Mouse (Mus musculus): ENCODE data around the gene Emx1.
"Not testable (repeated sequence)": the region's sequence is repeated elsewhere in the genome, so short reads cannot be mapped to it uniquely, and the experiment has no call there.

The Emx1 gene

GRCm38 (mm10) chr6:85187340-85188211 lies at the start of gene Emx1:
Emx1 (plus strand) TSS chr6:85187438.
- peak; percentile 88 for DNase-seq

- no peak for DNase-seq
These were observed 47.7 kb upstream of the Emx1 start for GRCm38 (mm10) chr6:85139534-85139933.

DNA sequence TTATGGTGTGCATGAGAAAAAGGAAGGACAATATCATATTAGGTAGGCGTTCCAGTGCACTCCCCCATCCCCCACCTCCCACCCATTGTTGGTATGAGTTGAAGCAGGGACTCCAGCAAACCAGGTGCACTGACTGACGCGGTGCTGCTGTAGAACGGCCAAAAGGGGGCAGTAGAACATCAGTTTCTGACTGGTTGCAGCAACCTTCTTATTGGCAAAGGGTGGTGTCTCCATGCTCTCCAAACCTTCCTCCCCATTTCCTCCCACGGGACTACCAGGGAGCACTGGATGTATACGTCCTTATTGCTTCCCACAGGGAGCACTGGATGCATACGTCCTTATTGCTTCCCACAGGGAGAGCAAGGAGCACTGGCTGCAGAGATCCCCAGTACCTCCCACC lies 46.2 kb upstream of the Emx1 start:
- peak; percentile 52 for DNase-seq

GRCm38 (mm10) chr6:85144466-85144865 lies 42.8 kb upstream of the Emx1 start:
- no peak for DNase-seq

DNA sequence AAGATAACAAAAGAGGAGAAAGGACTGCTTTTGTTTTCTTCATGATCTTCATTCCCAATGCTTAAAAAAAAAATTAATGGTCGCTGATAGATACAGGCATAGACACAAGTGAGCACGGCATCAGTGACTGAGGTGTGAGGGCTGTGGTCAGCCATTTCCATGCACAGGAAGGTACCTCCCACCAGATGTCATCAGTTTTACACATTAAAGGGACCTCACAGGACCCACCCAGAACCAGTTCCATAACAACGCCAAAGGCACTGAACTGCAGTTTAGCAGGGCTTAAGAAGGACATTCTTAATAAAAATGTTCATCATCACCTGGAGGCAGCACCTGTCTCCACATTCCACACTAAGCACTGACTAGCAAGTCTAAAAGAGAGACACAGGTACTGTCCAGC lies 39.6 kb upstream of the Emx1 start:
- no peak for DNase-seq

DNA sequence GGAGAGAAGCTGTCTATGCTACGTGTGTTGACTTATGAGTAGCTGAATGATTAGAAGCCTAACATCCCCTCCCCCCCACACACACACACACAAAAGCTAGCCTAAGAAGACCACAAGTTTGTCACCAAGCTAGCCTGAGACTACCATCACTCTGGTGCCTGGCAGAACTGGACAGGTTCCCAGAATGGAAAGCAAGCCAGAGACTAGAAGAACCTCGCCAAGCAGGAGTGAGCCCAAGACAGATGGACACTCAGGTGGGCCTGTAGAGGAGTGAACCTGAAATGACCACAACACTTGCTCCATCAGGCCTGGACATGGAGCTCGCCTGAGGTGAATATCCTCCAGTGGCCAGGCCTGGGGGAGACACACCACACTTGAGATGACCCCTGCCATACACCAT lies 36.9 kb upstream of the Emx1 start:
- DNase-seq: no peak

- peak; percentile 82 for DNase-seq
These were observed 33.2 kb upstream of the Emx1 start for GRCm38 (mm10) chr6:85153970-85154540.

DNA sequence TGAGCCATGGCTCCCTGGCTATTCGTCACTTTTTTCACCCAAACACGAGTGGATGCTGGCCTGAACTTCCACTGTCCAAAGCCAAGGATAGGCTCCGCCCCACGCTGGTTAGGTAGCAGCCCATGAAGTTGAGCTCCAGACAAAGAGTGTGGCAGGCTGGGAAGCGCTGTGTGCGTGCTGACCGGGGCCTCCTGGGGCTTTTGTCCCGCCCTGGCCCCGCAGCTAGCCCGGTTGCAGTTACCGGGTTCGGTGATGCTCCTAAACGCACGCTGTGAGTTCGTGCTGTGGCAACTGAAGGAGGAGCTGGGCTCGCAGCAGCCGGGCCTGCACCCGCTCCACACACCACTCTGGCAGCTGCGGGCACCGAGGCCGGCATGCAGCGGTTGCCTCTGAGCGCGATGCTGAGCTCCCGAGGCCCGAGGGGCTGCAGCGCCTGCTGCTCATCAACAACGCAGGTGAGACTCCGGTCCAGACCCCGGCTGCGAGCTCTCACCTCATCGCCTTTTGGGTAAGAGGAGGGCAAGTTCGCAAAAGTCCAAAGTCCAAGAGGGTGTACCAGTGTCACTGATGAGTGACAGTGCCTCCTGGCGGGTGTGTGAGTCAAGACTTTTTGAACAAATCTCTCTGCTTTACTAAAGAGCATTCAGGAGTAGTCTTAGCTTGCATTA lies 32.2 kb upstream of the Emx1 start:
- peak; percentile 67 for DNase-seq

DNA sequence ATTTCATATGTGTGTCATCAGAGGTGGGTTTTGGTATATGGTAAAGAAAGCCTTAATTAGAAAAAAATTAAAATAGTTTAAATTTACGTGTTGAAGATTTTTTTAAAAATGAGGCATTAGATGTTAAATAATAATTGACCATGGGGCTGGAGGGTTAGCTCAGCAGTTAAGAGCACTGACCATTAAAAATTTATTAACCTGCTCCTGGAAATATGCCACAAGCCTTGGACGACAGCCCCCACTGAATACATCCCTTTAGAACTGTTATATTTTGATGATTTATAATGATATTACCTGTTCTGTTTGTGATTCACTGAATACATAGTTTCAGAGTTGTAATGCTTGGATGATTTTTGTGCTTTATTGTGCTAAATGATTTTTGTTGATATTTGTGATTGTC lies 30.7 kb upstream of the Emx1 start:
- not testable (repeated sequence) for DNase-seq

DNA sequence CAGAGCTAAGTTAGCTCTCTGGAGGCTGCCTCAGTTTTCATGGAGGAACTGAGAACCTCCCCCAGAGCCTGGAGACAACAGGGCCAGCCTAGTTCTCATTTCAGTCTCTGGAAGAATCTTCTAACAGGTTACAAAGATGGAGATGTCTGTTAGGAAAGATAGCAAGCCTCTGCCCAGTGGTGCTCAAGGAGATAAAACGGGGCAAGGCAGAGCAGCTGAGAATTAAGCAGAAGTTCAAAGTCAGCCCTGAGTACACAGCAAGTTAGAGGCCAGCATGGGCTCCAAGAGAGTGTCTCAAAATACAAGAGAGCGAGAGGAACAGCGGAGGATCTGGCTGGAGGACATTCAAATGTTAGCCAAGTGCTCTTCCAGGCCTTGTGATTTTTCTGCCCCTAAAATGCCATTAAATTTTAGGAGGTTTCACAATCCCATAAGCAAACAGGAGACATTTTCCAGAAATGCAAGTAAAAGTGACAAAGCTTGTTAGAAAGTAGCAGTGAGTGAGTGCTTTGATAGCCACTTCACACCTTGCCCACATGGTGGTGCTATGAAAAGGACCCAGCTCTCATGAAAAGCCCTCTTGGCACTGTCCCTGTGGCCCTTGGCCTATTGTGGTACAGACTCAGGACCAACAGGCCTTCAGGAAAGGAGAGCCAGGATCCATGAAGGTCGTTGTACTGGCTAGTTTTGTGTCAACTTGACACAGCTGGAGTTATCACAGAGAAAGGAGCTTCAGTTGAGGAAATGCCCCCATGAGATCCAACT lies 29.0 kb upstream of the Emx1 start:
- peak; percentile 51 for DNase-seq

DNA sequence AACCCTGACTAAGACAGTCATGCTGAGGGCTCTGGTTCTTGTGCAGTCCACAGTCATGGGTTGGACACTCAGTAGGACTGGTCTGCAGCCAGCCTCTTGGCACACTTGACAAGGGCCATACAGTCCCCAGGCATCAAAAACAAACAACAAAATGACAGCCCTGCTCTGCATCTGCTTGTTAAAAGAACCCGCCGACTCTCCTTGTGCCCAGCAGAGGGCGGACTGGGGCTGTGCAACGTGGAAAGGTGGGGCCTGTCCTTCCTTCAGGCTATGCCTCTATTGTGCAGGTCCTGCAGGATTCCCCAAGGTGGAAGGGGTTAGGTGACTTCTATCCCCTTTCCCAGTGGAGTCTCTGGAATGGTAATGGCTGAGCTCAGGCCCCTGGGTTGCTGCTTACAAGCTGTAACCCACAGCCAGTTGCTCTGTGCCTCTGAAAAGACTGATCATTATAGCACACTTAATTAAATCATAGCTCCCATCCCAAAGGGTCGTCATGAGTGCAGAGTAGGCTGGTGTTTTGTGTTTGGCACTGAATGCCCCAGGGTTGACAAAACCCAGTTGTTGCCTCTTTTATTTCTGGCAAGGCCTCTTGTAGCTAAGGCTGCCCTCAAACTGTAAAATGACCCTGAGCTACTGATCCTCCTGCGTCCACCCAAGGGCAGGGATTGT lies 28.0 kb upstream of the Emx1 start:
- peak; percentile 42 for DNase-seq

DNA sequence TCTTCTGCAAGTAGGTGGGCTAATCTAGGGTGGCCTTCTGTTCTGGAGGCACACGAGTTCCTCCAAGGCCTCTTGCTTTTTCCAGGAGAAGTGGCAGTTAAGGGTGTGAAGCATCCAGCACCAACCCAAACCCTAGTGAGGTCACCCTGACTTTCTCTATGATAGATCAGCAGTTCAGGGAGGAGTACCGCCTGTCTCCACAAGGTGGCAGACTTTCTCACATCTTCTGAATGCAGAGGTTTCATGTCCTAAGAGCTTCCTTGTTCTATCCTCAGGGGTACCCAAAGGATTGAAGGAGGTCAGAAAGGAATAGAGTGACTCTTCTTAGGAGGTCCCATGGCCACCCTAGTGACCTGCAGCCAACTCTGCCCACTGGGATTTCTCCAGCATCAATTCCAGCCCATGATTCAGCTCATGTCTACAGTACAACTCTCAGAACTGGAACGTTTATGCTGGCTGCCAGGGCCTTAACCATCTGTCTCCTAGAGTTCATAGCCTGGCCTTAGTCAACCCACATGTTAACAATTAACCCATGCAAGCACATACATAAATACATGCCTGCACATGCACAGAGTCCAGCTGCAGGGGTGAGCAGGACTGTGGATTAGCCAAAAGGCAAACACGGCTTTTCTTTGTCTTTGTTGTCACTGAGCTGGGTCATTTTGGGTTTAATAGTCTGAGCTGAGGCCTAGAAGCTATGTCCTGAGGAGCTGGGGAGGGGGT lies 26.9 kb upstream of the Emx1 start:
- peak; percentile 75 for DNase-seq

DNA sequence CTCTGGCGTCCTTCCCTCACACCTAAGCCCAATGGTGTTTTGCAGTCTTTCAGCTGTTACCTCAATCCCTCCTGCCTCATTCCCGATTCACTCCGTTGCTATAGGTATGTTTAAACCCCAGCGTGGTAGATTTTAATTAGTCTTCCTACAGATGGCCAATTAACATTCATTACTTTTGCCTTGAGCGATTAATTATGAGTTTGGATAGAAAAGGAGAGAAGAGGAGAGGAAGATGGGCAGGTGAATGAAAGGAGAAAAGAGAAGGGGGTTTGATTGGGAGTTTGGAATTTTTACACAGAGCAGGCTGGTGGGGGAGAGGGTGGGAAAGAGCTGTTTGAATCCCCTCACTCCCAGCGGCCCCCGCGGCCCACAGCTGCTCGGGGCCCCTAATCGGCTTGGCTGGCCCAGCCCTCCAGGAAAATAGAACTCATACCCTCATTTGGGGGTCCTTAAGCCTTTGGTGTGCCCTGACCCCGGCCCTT lies 21.8 kb upstream of the Emx1 start:
- no peak for DNase-seq

- DNase-seq: no peak
These were observed 7.7 kb upstream of the Emx1 start for GRCm38 (mm10) chr6:85179569-85179968.

GRCm38 (mm10) chr6:85180036-85180435 lies 7.2 kb upstream of the Emx1 start:
- DNase-seq: peak; percentile 84

GRCm38 (mm10) chr6:85183951-85184350 lies 3.3 kb upstream of the Emx1 start:
- DNase-seq: no peak

DNA sequence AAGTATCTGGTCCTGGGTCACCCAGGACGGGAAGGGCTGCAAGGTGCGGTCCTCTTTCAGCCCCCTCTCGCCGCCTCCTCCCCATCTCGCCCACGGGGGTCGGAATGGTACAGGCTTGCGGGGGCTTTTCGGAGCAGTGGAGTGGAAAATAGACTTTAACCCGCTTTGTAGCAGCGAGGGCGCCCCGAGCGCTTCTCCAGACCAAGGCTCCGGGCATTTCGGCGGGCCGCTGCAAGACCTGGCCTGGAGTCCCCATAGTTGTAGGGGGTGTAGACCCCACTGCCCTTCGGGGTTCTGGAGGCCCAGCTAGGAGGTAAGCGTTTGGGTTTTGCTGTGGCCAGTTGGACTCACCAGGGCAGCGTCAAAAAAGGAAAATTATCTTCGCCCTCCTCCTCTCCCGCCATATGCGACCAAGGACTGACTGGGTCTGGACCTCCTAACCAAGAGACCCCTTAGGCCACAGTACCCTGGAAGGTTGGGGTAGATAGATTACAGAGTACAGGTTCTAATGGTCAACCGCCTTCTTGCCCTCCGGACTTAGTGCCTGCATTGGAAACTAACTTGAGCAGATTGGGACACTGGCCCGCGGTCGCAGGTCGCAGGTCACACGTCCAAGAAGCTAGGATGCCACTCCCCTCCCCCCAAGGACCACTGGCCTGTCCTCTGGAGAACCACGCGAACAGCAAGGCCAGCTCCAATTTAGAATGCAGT lies 1.1 kb upstream of the Emx1 start:
- DNase-seq: peak; percentile 75

GRCm38 (mm10) chr6:85186744-85187059 lies 536 bp upstream of the Emx1 start:
- no peak for DNase-seq

DNA sequence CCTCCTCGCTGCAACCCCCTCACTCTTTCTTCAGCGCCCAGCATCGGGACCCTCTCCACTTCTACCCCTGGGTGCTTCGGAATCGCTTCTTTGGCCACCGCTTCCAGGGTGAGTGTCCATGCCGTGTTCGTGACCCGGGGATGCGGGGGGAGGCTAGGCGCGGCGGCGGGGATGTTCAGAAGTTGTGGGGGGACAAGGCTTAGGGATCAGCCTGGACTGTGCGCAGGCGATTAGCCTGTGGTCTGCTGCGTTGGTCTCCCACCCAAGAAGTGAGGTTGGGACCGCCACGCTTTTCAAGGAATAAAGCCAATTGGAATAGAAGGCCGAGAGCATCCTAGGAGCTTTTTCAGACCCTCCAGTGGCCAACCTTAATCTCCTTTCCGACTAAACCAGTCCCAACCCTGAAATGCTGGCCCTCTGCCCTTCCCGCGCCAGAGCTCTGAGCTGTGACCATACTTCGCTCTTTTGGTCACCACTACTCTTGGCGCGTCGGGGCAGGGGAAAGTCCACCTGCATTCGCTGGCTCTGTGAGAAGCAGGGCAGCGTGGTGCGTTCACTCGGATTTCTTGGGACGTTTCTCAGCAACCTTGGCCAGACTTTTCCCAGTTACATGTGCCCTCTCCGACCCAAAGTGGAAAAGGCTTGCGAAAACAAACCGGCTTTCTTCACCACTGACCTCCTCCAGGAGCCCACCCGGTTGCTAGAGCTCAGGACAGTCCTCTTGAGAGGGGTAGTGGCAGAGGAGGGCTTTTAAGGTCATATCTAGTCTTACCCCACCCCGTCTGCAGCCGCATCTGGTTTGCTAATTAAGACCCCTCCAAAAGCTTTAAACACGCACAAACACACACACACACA lies 1.2 kb downstream of the Emx1 start:
- DNase-seq: peak; percentile 82

GRCm38 (mm10) chr6:85189361-85189760 lies 2.1 kb downstream of the Emx1 start:
- DNase-seq: no peak

Measured in kidney, adult 11 months (tissue).